ENCODE assay signal across 8 mouse cellular contexts in genomic region chr17:64622352-64622886, GRCm38 (mm10). TPM values are rescaled to one million over a fixed set of nuclear protein-coding genes. Genes with fewer than 3 reads are reported as not detected.
DNase-seq lines count a peak whose midpoint lies in the region; ATAC-seq and TF ChIP-seq lines count a peak whose summit lies in the region.

No protein-coding gene starts in this region.

- 52% methylated on average over 11 of the region's 11 CpGs for WGBS in hindbrain, postnatal 0 days
- 56% methylated on average over 11 of the region's 11 CpGs for WGBS in hindbrain, embryonic 12.5 days
- WGBS in heart, embryonic 13.5 days: 71% methylated on average over 11 of the region's 11 CpGs

- H3K79me2 ChIP-seq in myocyte (ENCODE audit: control insufficient read depth, insufficient read depth): peaks cover 65% of the 10 kb centered on the region

- H3K27me3 ChIP-seq in hindbrain, postnatal 0 days (ENCODE audit: insufficient read depth, low read length): no peaks in the 10 kb centered on the region
- H3K27me3 ChIP-seq in hindbrain, embryonic 12.5 days: no peaks in the 10 kb centered on the region
- 0 out of 2 replicates have a peak, but pooled peaks cover 4% of the 10 kb centered on the region for H3K27me3 ChIP-seq in heart, embryonic 13.5 days (replicated peaks)
- H3K27me3 ChIP-seq in myocyte (ENCODE audit: control insufficient read depth, insufficient read depth, insufficient read length): no peaks in the 10 kb centered on the region

- H3K4me3 ChIP-seq in hindbrain, postnatal 0 days (ENCODE audit: low read length): no peak overlapping the region
- no peak overlapping the region for H3K4me3 ChIP-seq in hindbrain, embryonic 12.5 days
- no peak overlapping the region for H3K4me3 ChIP-seq in heart, embryonic 13.5 days
- peak overlapping the region; percentile 2 for H3K4me3 ChIP-seq in myocyte

- H3K36me3 ChIP-seq in hindbrain, postnatal 0 days (ENCODE audit: insufficient read depth, low read length): peaks cover 3% of the 10 kb centered on the region; the same call in 1 of the 2 replicates
- H3K36me3 ChIP-seq in hindbrain, embryonic 12.5 days: no peaks in the 10 kb centered on the region
- H3K36me3 ChIP-seq in heart, embryonic 13.5 days: peaks cover 23% of the 10 kb centered on the region
- peaks cover 22% of the 10 kb centered on the region for H3K36me3 ChIP-seq in myocyte (ENCODE audit: control insufficient read depth, insufficient read depth)

- H3K4me1 ChIP-seq in hindbrain, postnatal 0 days (ENCODE audit: insufficient read depth, low read length): 0 out of 2 replicates have a peak, but pooled peaks cover 4% of the 10 kb centered on the region
- peaks cover 23% of the 10 kb centered on the region for H3K4me1 ChIP-seq in hindbrain, embryonic 12.5 days
- H3K4me1 ChIP-seq in heart, embryonic 13.5 days: peaks cover 39% of the 10 kb centered on the region

- H3ac ChIP-seq in myocyte (ENCODE audit: control insufficient read depth, insufficient read length): no peak overlapping the region

- H3K9ac ChIP-seq in hindbrain, postnatal 0 days (replicated peaks; ENCODE audit: low read length): no peak overlapping the region
- H3K9ac ChIP-seq in hindbrain, embryonic 12.5 days: no peak overlapping the region
- H3K9ac ChIP-seq in heart, embryonic 13.5 days: no peak overlapping the region

- no peaks in the 10 kb centered on the region for H3K9me3 ChIP-seq in hindbrain, postnatal 0 days (ENCODE audit: low read length)
- no peaks in the 10 kb centered on the region for H3K9me3 ChIP-seq in hindbrain, embryonic 12.5 days (replicated peaks)
- no peaks in the 10 kb centered on the region for H3K9me3 ChIP-seq in heart, embryonic 13.5 days

- no peak for TF ChIP-seq CTCF in hindbrain, postnatal 0 days (IDR thresholded peaks at IDR 0.05; ENCODE audit: low read depth)

- intact Hi-C loops in left cerebral cortex, postnatal 14 days (cut with DNase I): no loop called here

- ATAC-seq in hindbrain, postnatal 0 days: no peak
- ATAC-seq in hindbrain, embryonic 12.5 days (ENCODE audit: low FRiP score): no peak
- no peak for ATAC-seq in heart, embryonic 13.5 days (ENCODE audit: extremely low read depth, insufficient number of reproducible peaks, low FRiP score, low TSS enrichment)

- 0 out of 2 replicates have a peak overlapping the region, but pooled peaks have one; percentile 19 for H3K4me2 ChIP-seq in hindbrain, postnatal 0 days (ENCODE audit: low read depth, low read length)
- no peak overlapping the region for H3K4me2 ChIP-seq in hindbrain, embryonic 12.5 days (replicated peaks)
- H3K4me2 ChIP-seq in heart, embryonic 13.5 days: peak overlapping the region; percentile 49
- peak overlapping the region; percentile 81 for H3K4me2 ChIP-seq in myocyte (ENCODE audit: low read depth)

- DNase-seq in hindbrain, postnatal 0 days (ENCODE audit: low spot score): no peak
- DNase-seq in kidney, postnatal 36 days: peak; percentile 51 to 62
- no peak for DNase-seq in left cerebral cortex, adult 9 months (ENCODE audit: low spot score in 2 of 2)
- DNase-seq in left cerebral cortex, postnatal 14 days (ENCODE audit: low spot score in 2 of 2): no peak
- DNase-seq in frontal cortex, postnatal 14 days (ENCODE audit: low spot score in 2 of 2): no peak

- H3K27ac ChIP-seq in hindbrain, postnatal 0 days: no peak overlapping the region
- no peak overlapping the region for H3K27ac ChIP-seq in hindbrain, embryonic 12.5 days
- peak overlapping the region; percentile 56 for H3K27ac ChIP-seq in heart, embryonic 13.5 days (replicated peaks)

- TF ChIP-seq POLR2A in myocyte (IDR thresholded peaks at IDR 0.05; ENCODE audit: insufficient read length, low read depth): no peak

TF ChIP-seq in myocyte, 11 proteins besides CTCF, POLR2A, EP300 and RAD21:
- TF ChIP-seq MYOG (IDR thresholded peaks at IDR 0.05; ENCODE audit: control insufficient read depth in 1 of 3, insufficient read depth in 1 of 3, insufficient read length in 2 of 3, low read depth in 2 of 3): no peak
- TF ChIP-seq MYOD1 (IDR thresholded peaks at IDR 0.05; ENCODE audit: control insufficient read depth in 1 of 3, insufficient read length in 2 of 3, low read depth in 2 of 3): no peak
- no peak for TF ChIP-seq TCF12 (IDR thresholded peaks at IDR 0.05; ENCODE audit: insufficient read depth, poor library complexity, severe bottlenecking)
- TF ChIP-seq SRF (IDR thresholded peaks at IDR 0.05; ENCODE audit: control insufficient read depth, insufficient read length, low read depth): no peak
- no peak for TF ChIP-seq REST (IDR thresholded peaks at IDR 0.05; ENCODE audit: insufficient read depth, insufficient read length)

RNA-seq across cellular contexts. Expression of gene Man2a1, which starts 21.9 kb away (rescaled TPM):
- total RNA-seq in hindbrain, postnatal 0 days (2014; rRNA removed): 14.9 and 15.8 TPM in 2 replicates
- polyA plus RNA-seq in hindbrain, postnatal 0 days (2015; fragmentation: Nextera tagmentation; extraction: Ambion mirVana): 2.6 and 3.3 TPM in 2 replicates
- 6.5 and 7.9 TPM in 2 replicates for polyA plus RNA-seq in hindbrain, embryonic 12.5 days (2016; fragmentation: Nextera tagmentation; extraction: Ambion mirVana)
- 4.4 and 4.6 TPM in 2 replicates for polyA plus RNA-seq in heart, embryonic 13.5 days (2015; fragmentation: Nextera tagmentation; extraction: Ambion mirVana)
- polyA plus RNA-seq in myocyte (2012; fragmentation: generic; extraction: Trizol): 8.6 TPM
- total RNA-seq in left cerebral cortex, postnatal 14 days (2021): 10 to 100 TPM; 20.0 to 24.4 TPM

Comparison
In these comparisons a context has a peak if more than half of its experiments do, and no peak if none do; other contexts are left out.
1. DNase-seq: peak in kidney, postnatal 36 days (2 of 2); none in hindbrain, postnatal 0 days (single experiment), left cerebral cortex, adult 9 months (0 of 2), left cerebral cortex, postnatal 14 days (0 of 2) and frontal cortex, postnatal 14 days (0 of 2).